ENCODE assay signal across 8 mouse cellular contexts in genomic region chr2:131352747-131353563, GRCm38 (mm10). TPM values are rescaled to one million over a fixed set of nuclear protein-coding genes. Genes with fewer than 3 reads are reported as not detected.
DNase-seq lines count a peak whose midpoint lies in the region; TF ChIP-seq lines count a peak whose summit lies in the region.

Gene Rnf24, minus strand, starts transcription at chr2:131352892.

- DNase-seq in WW6 (ENCODE audit: low read depth, low spot score) = peak; percentile 76
- peak; percentile 99 for DNase-seq in cerebellum, postnatal 4 days (ENCODE audit: low spot score in 2 of 2)
- peak; percentile 98 for DNase-seq in gastrocnemius, adult 2 months
- peak; percentile 69 for DNase-seq in hindlimb bud, embryonic 11.5 days (ENCODE audit: extremely low spot score, low read depth, low spot score)
- peak; percentile 98 to 99 for DNase-seq in left cerebral cortex, adult 8-10 months (ENCODE audit: low spot score in 2 of 2)
- peak; percentile 98 to 99 for DNase-seq in right cerebral cortex, postnatal 10 days (ENCODE audit: low spot score in 2 of 2)
- peak; percentile 100 for DNase-seq in urinary bladder, postnatal 25 days (ENCODE audit: low spot score)

- no peak for TF ChIP-seq CTCF in gastrocnemius, adult 2 months (IDR thresholded peaks at IDR 0.05)

- no peaks in the 10 kb centered on the region for H3K9me3 ChIP-seq in megakaryocyte, embryonic 14.5 days

- H3K4me1 ChIP-seq in megakaryocyte, embryonic 14.5 days = peaks cover 58% of the 10 kb centered on the region

- H3K27ac ChIP-seq in gastrocnemius, adult 2 months = peak within 1 kb of the TSS; percentile 89

- intact Hi-C loops in gastrocnemius, adult 2 months (cut with DNase I) = loop anchor here (2.0 to 5.0 kb wide), 3 partner anchors 44 to 90 kb away; partner anchors contain the start of gene Pank2

- peak within 1 kb of the TSS; percentile 85 for H3K4me3 ChIP-seq in gastrocnemius, adult 2 months
- peak within 1 kb of the TSS; percentile 97 for H3K4me3 ChIP-seq in megakaryocyte, embryonic 14.5 days (replicated peaks)

- H3K36me3 ChIP-seq in megakaryocyte, embryonic 14.5 days (replicated peaks; ENCODE audit: low read length) = no peaks in the 10 kb centered on the region

- H3K27me3 ChIP-seq in megakaryocyte, embryonic 14.5 days (replicated peaks) = no peaks in the 10 kb centered on the region

RNA-seq across cellular contexts. Expression of gene Rnf24, which starts in this region (rescaled TPM):
- 1 to 10 TPM; 1.5 to 1.7 TPM for total RNA-seq in gastrocnemius, adult 2 months (2021)
- total RNA-seq in left cerebral cortex, adult 8-10 months (2022) = 10 to 100 TPM; 31.3 to 39.5 (median 34.0) TPM
- 0.15 and 7.5 TPM in 2 replicates for polyA plus RNA-seq in megakaryocyte, embryonic 14.5 days (2012; ENCODE audit: insufficient read depth, low replicate concordance)

Comparison
In these comparisons a context has a peak if more than half of its experiments do, and no peak if none do; other contexts are left out.
1. Peak in every context shown above with its lines: DNase-seq, H3K4me3 ChIP-seq and H3K27ac ChIP-seq.
2. RNA of gene Rnf24 (total RNA-seq): 31.3 to 39.5 TPM in left cerebral cortex, adult 8-10 months; 1.5 to 1.7 TPM in gastrocnemius, adult 2 months; every median in the first group is over 10 times any median in the second.